Mouse (Mus musculus): ENCODE results near the gene Olfr1044.

DNA sequence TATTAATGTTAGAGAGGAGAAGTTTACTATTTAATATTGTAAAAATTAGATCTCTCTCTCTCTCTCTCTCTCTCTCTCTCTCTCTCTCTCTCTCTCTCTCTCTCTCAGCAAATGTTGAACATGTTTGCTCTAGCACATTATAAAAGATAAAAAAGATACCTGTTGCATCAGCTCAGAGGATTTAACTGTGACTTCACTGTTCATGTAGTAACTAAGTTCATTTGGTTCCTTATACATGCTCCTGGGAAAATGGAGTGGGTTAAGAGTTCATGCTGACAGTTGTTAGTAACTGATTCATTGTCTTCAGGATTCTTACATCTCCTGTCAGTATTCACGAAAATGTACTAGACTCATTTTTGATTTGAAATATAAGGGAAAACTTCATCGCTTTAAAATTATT, 10.2 kb downstream of the Olfr1044 start, which contains the start of gene Olfr1043:
- TF ChIP-seq CTCF (IDR thresholded peaks at IDR 0.05; ENCODE audit: borderline replicate concordance, insufficient read depth, low read depth, low read length), result no peak
- TF ChIP-seq POLR2A (IDR thresholded peaks at IDR 0.05; ENCODE audit: borderline replicate concordance, insufficient read depth, low read length), result no peak

All from cerebellum, adult 2 months (tissue).